Mouse (Mus musculus): ENCODE measurements around the gene Atp6v1g1.

The Atp6v1g1 gene

DNA sequence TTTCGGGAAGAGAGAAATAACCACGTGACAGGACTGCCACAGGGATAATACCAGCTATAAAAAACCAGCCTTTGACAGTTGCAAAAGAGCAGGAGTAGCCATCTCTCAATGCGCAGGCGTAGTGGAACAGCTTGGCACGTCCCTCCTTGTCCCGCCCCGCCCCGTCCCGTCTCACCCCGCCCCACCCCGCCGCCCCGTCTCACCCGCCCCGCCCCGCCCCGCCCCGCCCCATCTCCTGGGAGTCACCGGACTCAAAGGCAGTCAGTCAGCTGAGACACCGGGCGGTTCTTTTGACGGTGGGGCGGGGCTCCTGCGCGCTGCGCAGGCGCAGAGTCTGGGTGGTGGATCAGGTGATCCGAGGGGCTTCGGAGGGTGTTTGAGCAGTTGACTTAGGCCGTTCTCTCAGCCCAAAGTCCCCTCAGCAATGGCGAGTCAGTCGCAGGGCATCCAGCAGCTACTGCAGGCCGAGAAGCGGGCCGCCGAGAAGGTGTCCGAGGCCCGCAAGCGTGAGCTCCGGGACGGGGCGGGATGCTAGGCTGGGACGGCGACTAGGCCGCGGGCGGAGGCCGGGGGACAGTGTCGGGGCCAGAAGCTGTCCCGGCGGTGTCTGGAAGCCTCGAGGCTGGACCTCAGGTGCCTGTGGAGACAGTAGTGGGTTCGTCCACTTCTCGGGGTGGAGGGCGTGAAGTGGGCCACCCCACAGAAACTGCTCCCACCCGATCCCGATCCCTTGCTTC lies at the start of gene Atp6v1g1:
Gene Atp6v1g1 (plus strand): TSS at position 279 of the 737 bp plus-strand sequence.
- peak; percentile 88 for DNase-seq (ENCODE audit: low spot score)

DNA sequence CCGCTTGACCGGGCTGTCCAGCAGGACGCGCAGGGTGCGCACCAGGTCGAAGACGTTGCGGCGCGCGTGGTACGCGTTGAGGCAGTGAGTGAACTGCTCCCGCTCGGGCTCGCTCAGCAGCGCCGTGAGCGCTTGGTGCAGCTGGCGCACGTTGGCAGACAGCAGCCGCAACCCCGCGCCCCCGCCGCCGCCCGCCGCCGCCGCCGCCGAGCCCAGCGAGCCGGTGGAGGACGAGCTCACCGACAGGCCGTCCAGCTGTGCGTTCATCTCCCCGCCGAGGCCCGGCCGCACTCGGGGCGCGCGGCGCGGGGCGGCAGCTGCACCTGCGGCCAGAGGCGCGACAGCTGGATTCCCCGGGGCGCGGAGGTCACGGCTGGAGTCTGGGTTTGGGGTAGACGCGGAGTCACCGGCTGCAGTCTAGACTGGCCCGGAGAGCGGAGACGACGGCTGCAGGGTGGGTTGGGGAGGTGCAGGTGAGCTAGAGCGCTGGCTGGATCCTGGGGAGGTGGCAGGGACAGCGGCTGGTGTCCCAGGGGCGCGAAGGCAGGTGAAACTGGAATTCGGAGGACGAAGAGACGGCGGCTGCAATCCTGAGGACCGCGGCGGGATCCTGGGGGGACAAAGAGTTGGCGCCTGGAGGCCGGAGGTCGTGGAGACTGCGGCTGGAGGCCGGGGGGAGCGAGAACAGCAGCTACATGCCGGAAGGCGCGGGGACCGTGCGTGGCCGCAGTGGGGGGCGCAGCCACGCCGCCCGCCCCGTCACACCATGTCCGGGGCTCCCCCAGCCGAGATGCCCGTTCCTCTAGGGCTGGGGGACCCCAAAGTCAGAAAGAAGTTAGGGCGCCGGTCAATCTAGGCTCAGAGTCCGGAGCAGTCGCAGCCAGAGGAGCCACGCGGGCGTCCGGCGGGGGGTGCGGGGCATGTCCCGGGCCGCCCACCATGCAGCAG lies 49.3 kb upstream of the Atp6v1g1 start:
- DNase-seq (ENCODE audit: low spot score): peak; percentile 39

DNA sequence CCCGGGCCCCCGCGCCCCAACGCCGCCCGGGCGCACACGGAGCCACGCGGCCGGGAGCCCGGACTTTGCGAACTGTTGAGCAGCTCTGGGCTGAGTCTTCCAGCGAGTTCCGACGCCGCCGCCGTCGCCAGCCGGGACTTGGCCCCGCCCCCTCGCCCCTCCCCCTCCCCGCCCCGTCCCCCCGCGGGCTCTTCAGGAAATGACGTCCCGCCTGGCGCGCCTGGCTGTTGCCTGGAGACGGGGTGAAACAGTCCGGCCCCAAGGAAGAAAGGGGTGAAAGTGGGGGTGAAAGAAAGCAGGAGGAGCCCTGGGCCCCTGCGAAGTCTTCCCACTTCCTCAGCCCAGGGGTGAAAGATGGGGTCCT lies 48.7 kb upstream of the Atp6v1g1 start, which contains the start of gene Whrn:
Gene Whrn (minus strand): TSS at position 77 of the 364 bp plus-strand sequence.
- DNase-seq (ENCODE audit: low spot score): peak; percentile 63

DNA sequence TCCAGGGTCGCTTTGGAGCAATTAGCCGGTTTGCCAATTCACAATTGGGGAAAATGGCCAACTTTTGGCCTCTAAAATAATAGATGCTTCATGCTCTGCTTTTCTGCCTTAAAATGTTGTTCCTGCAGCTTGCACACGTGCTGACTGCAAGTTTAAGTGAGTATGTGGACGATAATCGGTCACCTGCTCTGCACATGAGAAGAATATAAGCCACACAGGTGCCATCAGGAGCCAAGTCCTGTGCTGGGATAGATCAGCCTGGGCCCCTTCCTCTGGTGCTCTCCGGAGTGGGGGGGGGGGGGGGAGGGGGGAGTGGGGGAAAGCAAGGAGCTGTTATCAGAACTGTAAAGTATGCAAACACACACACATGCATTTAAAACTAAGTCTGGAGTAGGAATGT lies 48.3 kb upstream of the Atp6v1g1 start:
- DNase-seq (ENCODE audit: low spot score): no peak

DNA sequence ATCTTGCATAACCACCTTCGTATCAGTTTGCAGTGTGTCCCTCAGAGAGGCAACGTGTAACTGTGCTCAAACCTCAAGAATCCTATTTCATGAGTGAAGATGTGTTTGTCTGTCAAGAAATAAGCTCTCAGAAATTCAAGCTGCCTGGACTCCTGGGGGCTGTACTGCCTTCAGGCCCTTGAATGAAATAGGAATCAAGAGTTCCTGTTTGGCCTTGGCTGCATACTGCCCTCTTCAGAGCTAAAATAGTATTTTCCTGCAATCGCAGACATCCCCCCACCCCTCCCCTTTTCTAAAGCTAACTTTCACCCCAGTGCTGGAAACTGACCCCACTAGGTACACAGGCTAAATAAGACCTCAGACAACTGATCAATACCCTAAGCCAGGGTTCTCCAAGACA lies 46.2 kb upstream of the Atp6v1g1 start:
- no peak for DNase-seq (ENCODE audit: low spot score)

DNA sequence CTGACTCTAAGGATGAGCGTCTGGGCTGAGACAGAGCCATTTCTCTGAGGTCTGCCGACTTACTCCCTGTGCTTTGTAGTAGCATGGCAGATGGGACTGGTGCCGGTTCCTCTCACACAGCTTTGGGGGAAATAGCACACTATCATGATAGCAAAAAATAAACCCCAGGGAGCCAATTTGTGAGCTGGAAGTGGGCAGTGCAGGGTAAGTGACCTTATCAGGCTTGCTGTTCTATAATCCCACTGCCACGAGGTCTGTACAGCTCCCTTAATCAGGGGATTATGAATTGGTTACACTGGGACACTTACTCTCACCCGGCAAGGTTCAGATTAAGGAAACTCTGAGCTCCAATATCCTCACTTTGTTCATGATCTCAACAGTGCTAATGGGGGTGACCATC lies 43.5 kb upstream of the Atp6v1g1 start:
- DNase-seq (ENCODE audit: low spot score): no peak

DNA sequence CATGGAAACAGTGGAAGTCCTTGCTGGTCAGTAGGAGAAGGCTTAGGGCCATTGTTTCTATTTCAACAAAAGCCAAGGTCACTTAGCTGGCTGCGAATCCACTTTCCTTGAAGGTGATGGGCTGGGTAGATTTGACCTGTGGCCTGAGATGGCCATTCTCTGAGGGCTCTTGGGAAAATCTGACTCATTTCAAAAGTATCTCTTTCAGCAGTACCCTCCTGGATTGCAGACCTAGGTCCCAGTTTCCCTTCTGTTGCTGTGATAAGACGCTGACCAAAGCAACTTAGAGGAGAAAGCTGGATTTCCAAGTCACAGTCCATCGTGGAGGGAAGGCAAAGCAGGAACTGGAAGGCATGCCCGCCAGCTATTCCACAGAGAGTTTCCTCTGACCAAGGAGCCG lies 40.6 kb upstream of the Atp6v1g1 start:
- no peak for DNase-seq (ENCODE audit: low spot score)

DNA sequence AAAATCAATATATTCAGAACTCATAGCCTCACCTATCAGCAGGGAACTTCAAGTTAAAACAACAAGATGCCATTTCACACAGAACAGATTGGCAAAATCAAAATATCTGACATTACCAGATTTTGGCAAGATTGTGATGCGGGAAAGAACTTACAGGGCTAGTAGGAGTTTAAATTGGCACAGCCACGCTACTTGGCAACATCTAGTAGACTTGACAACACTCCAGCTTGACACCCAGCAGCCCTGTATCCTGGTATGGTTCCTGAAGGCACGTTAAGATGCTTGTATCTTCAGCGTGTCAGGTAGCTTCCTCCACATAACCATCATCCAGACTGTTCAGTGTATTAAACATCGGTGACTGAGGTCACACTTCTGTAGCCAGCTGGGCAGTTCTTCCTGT lies 37.1 kb upstream of the Atp6v1g1 start:
- no peak for DNase-seq (ENCODE audit: low spot score)

DNA sequence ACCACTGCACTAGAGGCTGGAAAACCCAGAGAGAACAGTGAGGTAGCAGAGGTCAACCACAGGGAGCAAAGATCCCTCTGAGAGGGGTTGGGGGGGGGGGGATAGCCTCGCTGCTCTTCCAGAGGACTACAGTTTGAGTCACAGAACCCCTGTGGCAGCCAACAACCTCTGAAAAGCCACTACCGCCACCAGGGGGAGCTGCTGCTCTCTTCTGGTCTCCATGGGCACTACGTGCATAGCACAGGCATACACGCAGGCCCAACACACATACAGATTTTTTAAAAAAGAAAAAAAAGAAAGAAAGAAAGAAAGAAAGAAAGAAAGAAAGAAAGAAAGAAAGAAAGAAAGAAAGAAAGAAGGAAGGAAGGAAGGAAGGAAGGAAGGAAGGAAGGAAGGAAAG lies 36.3 kb upstream of the Atp6v1g1 start:
- peak; percentile 82 for DNase-seq (ENCODE audit: low spot score)

DNA sequence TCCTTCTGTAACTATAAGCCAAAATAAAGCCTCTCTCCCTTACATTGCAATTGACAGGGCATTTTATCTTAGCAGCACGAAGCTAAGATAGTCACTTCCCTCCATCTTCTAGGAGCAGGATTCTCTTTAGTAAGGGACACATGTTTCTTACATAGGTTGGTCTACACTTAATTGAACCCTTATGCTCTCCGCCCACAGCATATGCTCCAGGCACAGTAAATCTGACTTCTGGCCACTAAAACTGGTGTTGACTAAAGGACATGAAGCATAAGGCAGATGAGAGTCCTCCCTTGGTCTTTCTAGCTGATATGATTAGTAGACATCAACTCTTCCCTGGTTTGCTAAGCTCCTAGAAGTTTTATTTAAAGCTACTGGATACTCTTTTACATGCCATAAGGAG lies 31.7 kb upstream of the Atp6v1g1 start:
- no peak for DNase-seq (ENCODE audit: low spot score)

DNA sequence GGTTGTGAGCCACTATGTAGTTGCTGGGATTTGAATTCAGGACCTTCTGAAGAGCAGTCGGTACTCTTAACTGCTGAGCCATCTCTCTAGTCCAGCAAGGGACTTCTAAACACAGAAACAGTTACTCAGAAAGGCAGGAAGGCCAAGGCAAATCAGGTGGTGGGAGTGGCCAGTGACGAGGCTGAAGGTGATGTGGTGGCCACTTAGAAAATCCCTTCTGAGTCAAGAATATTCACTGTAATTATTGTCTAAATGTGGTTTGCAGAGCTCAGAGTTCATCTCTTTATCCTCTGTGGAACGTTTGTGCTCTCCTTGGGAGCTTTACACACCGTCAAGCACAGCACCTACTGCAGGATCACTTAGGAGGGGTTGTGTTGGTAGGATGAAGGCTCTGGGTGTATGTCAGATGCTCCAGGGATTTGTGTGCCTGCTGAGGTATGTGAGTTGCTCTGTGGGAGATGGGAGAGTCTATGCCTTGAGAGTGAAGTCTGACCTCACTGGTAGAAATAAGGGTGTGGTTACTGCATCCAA lies 30.1 kb upstream of the Atp6v1g1 start:
- DNase-seq (ENCODE audit: low spot score): no peak

DNA sequence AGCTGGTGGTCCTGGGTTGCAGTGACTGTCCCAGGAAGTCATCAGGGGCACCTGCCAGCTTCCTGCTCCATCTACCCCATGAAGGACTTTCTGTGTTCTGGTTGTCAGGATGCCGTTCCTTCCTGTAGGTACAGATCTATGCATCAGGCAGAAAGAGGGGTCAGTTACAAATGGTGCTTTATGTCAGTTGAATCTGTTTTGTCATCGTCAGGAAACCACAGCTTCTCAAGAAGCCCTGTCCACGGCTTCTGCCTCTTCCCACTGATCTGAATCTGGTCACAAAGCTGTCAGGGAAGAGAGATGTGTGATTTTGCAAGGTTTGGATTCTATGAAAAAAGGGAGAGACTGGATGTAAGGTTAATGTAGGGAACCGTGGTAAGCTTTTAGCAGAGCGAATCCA lies 29.6 kb upstream of the Atp6v1g1 start:
- no peak for DNase-seq (ENCODE audit: low spot score)

DNA sequence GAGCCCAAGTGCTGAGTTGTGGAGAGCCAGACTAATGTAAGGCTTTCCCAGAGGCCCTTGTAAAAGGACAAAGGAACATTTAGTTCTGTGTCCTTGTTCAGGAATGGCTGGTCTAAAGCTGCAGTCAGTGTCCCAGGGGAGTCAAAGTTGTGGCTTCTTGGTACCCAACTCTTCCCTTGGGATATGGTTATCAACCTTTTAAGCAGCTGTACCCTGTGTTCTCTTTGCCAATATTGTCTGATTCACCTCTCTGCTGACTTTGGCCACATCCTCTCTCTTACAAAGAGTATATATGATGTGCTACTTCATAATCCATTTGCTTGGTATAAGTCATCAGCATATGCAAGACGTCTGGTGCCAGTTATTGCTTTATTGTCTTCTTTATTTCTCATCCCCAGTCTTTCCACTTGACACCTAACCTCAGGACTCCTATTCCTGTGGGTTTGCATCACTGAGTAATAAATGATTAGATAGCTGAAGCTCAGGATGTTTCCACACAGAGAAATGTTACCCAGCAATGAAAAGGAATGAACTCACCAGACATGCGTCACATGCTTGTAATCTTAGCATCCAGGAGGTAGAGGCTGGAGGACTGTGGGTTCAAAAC lies 22.7 kb upstream of the Atp6v1g1 start:
- no peak for DNase-seq (ENCODE audit: low spot score)

DNA sequence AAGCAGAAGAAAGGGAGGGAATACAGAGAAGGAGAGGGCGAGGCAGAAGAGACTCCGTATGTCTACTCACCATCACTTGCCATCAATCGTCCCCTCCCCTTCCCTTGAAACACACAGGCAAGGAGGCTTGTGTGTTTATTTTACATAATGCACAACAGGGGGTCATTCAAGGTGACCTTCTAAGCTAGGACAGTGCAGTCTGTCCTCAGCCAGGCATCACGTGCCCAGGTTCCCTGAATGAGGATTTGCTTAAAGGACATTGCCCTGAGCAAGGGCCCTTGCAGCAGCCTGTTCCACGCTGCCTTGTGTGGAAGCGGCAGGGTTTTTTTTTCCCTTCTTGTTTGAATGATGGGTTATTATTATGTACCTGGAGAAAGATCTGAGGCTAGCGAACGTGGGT lies 19.1 kb upstream of the Atp6v1g1 start:
- DNase-seq (ENCODE audit: low spot score): no peak

DNA sequence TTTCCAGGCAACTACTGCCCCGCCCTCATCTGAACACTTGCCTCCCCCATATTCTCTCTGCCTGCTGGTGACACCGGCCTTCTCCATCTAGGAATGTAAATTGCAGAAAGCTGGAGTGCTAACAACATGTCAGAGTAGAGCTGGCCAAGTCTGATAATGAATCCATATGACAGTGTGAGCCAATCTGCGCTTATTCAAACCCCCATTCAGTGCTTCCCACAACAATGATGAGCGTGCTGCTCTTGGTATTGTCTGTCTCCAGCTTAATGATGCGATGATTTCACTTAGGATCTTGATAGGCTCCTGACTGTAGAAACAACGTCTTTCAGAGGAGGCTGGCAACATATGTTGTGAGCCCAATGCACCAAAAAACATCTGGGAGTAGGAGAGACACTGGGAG lies 15.6 kb upstream of the Atp6v1g1 start:
- no peak for DNase-seq (ENCODE audit: low spot score)

DNA sequence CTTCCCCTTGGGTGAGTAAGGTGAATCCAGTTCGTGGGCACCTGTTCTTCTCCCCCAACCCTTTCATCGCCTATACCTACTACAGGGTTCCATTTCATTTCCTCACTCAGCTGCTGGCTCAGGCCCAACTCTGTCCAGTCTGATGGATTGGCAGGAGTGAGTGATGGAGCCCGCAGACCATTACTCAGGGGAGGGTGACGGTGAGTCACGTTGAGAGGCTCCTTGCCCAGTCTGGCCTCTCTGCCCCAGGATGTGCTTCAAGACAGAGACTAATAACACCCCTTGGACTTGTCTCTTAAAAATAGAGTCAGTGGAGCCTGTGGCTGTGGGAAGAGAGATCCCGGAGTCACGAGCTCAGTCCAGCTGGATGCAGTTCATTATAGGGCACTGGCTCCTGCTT lies 14.2 kb upstream of the Atp6v1g1 start:
- no peak for DNase-seq (ENCODE audit: low spot score)

DNA sequence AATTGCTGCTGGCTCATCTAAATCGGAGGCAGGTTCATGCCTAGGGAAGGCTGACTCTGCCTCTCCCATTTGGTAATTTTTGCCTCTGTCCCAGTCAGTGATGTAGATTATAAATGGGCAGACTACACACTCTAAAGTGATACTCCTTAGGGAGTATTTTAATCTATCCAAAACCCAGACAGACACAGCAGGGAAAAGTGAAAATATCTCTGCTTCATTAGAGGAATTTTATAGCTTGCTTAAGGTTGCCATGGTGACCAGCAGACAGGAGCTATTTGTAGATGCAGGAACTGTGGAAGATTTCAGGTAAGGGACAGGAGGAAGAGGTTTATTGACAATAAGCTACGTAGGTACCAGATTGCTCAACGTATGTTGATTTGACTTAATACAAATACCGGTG lies 7.0 kb upstream of the Atp6v1g1 start:
- no peak for DNase-seq (ENCODE audit: low spot score)

DNA sequence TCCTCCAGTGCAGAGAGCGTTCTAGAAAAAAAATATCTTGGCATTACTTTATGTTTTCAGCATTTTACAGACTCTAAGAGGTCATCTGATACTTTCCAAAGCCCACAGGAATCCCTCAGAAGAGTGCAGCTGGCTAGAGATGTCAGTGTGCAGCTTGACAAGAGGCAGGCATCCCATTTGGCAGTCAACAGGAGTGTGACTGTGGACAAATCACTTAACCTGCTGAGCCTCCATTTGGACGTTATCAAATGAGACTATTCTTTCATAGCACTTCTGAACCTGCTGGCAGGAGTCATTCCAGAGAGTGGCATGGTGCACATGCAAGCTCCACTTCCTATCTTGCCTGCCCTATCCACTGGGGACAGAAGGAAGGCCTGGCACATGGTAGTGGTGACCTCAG lies 2.4 kb upstream of the Atp6v1g1 start:
- no peak for DNase-seq (ENCODE audit: low spot score)

DNA sequence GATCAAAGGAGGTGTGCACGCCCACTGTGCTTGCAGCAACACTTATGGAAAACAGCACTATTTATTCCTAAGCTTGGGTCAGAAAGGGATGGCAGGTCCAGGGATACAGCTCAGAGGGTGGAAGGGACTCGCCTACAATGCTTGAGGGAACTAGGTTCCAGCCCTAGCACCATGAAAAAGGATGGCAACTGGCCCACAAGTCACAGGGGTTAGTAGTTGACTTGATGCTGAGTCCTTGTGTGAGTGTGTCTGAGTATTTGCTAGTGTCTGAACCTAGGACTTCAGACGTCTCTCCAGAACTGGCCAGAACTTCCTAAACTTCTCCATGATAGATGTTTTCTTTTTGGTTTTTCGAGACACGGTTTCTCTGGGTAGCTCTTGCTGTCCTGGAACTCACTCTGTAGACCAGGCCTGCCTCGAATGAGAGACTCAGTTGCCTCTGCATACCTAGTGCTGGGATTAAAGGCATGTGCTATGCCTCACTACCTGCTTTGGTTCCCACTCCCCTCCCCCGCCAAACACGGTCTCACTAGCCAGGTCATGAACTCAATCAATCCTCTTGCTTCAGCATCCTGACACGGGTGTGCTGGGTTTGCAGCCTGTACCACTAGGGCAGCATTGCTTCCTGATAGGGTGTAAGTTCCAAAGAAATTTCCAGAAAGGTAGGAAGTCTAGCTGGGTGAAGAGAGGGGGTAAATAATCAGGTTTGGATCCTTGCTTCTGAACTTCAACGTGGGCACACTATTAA lies 652 bp upstream of the Atp6v1g1 start:
- no peak for DNase-seq (ENCODE audit: low spot score)

DNA sequence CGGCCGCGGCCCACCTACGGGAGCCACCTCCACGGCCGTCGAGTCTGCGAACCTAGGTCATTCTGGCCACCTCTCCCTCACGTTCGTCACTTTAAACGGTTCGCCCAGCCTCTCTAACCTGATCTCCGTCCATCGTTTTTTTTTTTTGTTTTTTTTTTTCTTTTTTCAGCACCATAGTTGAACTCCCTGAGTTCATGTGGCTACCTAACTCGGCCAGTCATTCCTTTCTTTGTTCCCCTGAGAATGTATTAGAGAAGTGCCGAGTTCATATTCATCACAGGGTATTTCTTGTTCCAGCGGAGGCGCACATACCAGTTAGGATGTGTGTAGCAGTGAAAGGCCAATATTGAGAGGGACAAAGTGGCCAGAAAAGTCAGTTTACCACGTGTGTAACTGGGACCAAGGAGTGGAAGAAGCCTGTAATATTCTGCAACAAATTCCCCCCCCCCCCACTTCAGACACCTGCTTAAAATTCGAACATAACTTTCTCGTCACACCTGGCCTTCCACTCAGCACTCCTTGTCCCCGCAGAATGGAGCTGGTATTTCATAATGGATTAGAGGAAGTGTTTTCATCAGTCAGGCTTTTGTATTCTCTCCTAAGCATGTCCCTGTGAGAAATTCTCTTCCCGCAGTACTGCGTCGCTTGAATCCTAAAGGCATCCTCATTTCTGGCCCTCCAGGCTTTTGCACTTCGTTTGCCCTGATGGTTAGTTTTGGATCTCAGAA lies 823 bp downstream of the Atp6v1g1 start:
- no peak for DNase-seq (ENCODE audit: low spot score)

DNA sequence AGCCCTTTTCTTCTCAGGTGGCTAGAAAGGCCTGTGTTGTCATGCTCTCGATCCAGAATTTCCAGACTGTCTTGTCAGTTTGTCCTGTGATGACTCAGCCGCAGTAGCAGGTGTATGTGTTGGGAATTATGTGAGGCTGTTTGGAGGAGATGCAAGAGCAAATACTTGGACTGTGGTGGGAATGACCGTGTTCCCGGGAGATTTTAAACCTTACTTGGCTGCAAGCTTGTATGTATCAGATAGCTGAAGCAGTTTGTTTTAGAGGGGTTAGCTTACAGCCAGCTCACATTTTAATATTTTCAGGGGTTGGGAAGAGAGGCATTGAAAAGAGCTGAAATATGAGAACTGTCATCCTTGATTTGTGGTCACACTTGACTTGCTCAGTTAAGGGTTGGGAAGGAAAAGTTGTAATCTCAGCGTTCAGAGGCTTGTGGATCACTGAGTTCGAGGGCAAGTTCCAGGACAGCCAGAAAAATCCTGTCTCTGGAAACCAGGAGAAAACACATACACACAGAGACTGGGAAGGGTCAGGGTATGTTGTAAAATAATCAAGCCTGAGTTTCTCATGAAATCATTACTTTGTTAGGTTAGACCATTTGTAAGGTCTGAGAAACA lies 2.0 kb downstream of the Atp6v1g1 start:
- DNase-seq (ENCODE audit: low spot score): no peak
